Mouse (Mus musculus) testis, adult 2 months (tissue): ENCODE measurements around the gene Tbc1d14. TPM values are rescaled to one million over a fixed set of nuclear protein-coding genes. Genes with fewer than 3 reads are reported as not detected.

Experiments
- H3K27ac ChIP-seq: fragments of 200-500 bp; 2 replicates; pipeline ENCODE4 v1.5.1; 2012; ENCODE audit warnings: low read depth, low read length; ENCODE audit not compliant: control insufficient read depth, insufficient read depth
- H3K27me3 ChIP-seq: fragments of 200-500 bp; 2 replicates; pipeline ENCODE4 v1.6.1; 2012; ENCODE audit warnings: mild to moderate bottlenecking, low read length, moderate library complexity; ENCODE audit not compliant: control insufficient read depth, insufficient read depth
- H3K36me3 ChIP-seq: fragments of 200-500 bp; 2 replicates; pipeline ENCODE4 v1.6.1; 2012; ENCODE audit warnings: mild to moderate bottlenecking, low read length; ENCODE audit not compliant: control insufficient read depth, insufficient read depth
- H3K4me1 ChIP-seq: fragments of 200-500 bp; 2 replicates; pipeline ENCODE4 v1.6.1; 2012; ENCODE audit warnings: low read length; ENCODE audit not compliant: control insufficient read depth, insufficient read depth
- H3K4me3 ChIP-seq: fragments of 200-500 bp; 2 replicates; pipeline ENCODE4 v1.5.1; 2012; ENCODE audit warnings: low read depth, mild to moderate bottlenecking, low read length, moderate library complexity, mixed read lengths; ENCODE audit not compliant: control insufficient read depth
- CTCF ChIP-seq: fragments of 200-500 bp; IDR thresholded peaks from 2 replicates; pipeline ENCODE4 v1.5.1; 2012; ENCODE audit warnings: low read depth, mild to moderate bottlenecking, inconsistent platforms, low read length, moderate library complexity; ENCODE audit not compliant: control insufficient read depth, insufficient read depth, insufficient replicate concordance
- POLR2A ChIP-seq: fragments of 200-500 bp; IDR thresholded peaks from 2 replicates; pipeline ENCODE4 v1.6.1; 2012; ENCODE audit warnings: low read depth, mild to moderate bottlenecking, inconsistent platforms, low read length, moderate library complexity; ENCODE audit not compliant: control insufficient read depth
- polyA plus RNA-seq: library from polyadenylated mRNA; depleted of rRNA; stranded (reverse); fragments of >200 nt; gene quantifications from 2 replicates; pipeline ENCODE4 v1.2.3, GENCODE M21; 2012

Gene Tbc1d14
- polyA plus RNA-seq, 1 experiment, result 89.7 TPM

- H3K4me1 ChIP-seq, result no peaks in the 10 kb centered on the region
- H3K36me3 ChIP-seq, result no peaks in the 10 kb centered on the region
- no peaks in the 10 kb centered on the region for H3K27me3 ChIP-seq
- no peak overlapping the region for H3K4me3 ChIP-seq
- TF ChIP-seq POLR2A, result no peak
- no peak for TF ChIP-seq CTCF
- no peak overlapping the region for H3K27ac ChIP-seq
These were observed 69.8 kb downstream of the Tbc1d14 start for GRCm38 (mm10) chr5:36523219-36523703.

- TF ChIP-seq POLR2A (no peak), CTCF (no peak)
- Histone ChIP-seq H3K4me3 (no peak overlapping the region), H3K4me1 (no peaks in the 10 kb centered on the region), H3K27ac (no peak overlapping the region), H3K27me3 (no peaks in the 10 kb centered on the region), H3K36me3 (no peaks in the 10 kb centered on the region)
These were observed 70.3 kb downstream of the Tbc1d14 start for GRCm38 (mm10) chr5:36522782-36523181.

GRCm38 (mm10) chr5:36519751-36520150 lies 73.3 kb downstream of the Tbc1d14 start:
- Histone ChIP-seq H3K27ac (no peak overlapping the region), H3K4me3 (no peak overlapping the region), H3K4me1 (no peaks in the 10 kb centered on the region), H3K36me3 (no peaks in the 10 kb centered on the region; the same call in 1 of the 2 replicates), H3K27me3 (no peaks in the 10 kb centered on the region)
- no peak for TF ChIP-seq CTCF
- no peak for TF ChIP-seq POLR2A

GRCm38 (mm10) chr5:36517596-36517995 lies 75.5 kb downstream of the Tbc1d14 start:
- H3K27me3 ChIP-seq, result no peaks in the 10 kb centered on the region
- TF ChIP-seq CTCF (no peak), POLR2A (no peak)
- H3K4me1 ChIP-seq, result no peaks in the 10 kb centered on the region
- H3K4me3 ChIP-seq, result no peak overlapping the region
- no peak overlapping the region for H3K27ac ChIP-seq
- no peaks in the 10 kb centered on the region; the same call in 1 of the 2 replicates for H3K36me3 ChIP-seq

- H3K36me3 ChIP-seq, result no peaks in the 10 kb centered on the region; the same call in 1 of the 2 replicates
- H3K27ac ChIP-seq, result no peak overlapping the region
- no peaks in the 10 kb centered on the region for H3K27me3 ChIP-seq
- no peak for TF ChIP-seq POLR2A
- TF ChIP-seq CTCF, result no peak
- no peak overlapping the region for H3K4me3 ChIP-seq
- H3K4me1 ChIP-seq, result no peaks in the 10 kb centered on the region
These were observed 77.5 kb downstream of the Tbc1d14 start for GRCm38 (mm10) chr5:36515558-36515957.

GRCm38 (mm10) chr5:36515126-36515525 lies 78.0 kb downstream of the Tbc1d14 start:
- H3K4me1 ChIP-seq, result no peaks in the 10 kb centered on the region
- no peaks in the 10 kb centered on the region; the same call in 1 of the 2 replicates for H3K36me3 ChIP-seq
- no peak for TF ChIP-seq POLR2A
- no peak for TF ChIP-seq CTCF
- H3K27me3 ChIP-seq, result no peaks in the 10 kb centered on the region
- no peak overlapping the region for H3K27ac ChIP-seq
- H3K4me3 ChIP-seq, result no peak overlapping the region

- TF ChIP-seq POLR2A (no peak), CTCF (no peak)
- H3K36me3 ChIP-seq, result no peaks in the 10 kb centered on the region; the same call in 1 of the 2 replicates
These were observed 82.1 kb downstream of the Tbc1d14 start for GRCm38 (mm10) chr5:36510956-36511355.

GRCm38 (mm10) chr5:36508351-36508750 lies 84.7 kb downstream of the Tbc1d14 start:
- no peak overlapping the region for H3K4me3 ChIP-seq
- H3K36me3 ChIP-seq, result no peaks in the 10 kb centered on the region; the same call in 1 of the 2 replicates
- H3K4me1 ChIP-seq, result no peaks in the 10 kb centered on the region
- H3K27ac ChIP-seq, result no peak overlapping the region
- H3K27me3 ChIP-seq, result no peaks in the 10 kb centered on the region
- no peak for TF ChIP-seq CTCF
- no peak for TF ChIP-seq POLR2A

More at GRCm38 (mm10) chr5:36510956-36511355, 82.1 kb downstream of the Tbc1d14 start:
- H3K27me3 ChIP-seq, result no peaks in the 10 kb centered on the region
- H3K4me1 ChIP-seq, result no peaks in the 10 kb centered on the region
- H3K4me3 ChIP-seq, result no peak overlapping the region
- no peak overlapping the region for H3K27ac ChIP-seq
